Mouse (Mus musculus): ENCODE results near the gene Slc16a4. TPM values are rescaled to one million over a fixed set of nuclear protein-coding genes. Genes with fewer than 3 reads are reported as not detected.
A peak's percentile ranks its signal among the peaks of the same experiment; 100 is the strongest.

The Slc16a4 gene
- total RNA-seq, 1 experiment = 0.85 TPM

DNA sequence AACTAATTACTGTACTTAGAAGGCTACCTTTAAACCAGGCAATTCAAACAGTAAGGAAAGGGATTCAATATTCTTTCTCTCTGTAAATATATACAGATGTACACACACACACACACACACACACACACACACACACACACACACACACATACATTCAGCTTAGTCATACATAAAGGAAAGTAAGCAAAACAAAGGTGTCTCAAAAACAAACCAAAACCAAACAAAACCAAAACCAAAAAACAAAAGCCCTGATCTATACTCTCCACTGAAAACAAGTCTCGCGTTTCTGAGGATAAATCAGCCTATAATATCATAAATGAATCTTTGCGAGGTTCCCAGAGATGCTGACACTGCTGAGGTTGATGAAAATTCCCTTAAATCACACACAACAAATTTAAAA lies 26.3 kb downstream of the Slc16a4 start:
- TF ChIP-seq ZNF384 (IDR thresholded peaks at IDR 0.05; ENCODE audit: low read depth, low read length) (no peak), ZC3H11A (IDR thresholded peaks at IDR 0.05; ENCODE audit: borderline replicate concordance, low read depth, low read length) (no peak), MAFK (IDR thresholded peaks at IDR 0.05; ENCODE audit: insufficient read depth, low read depth, low read length) (no peak), CHD2 (IDR thresholded peaks at IDR 0.05; ENCODE audit: low read depth, low read length) (no peak), HCFC1 (IDR thresholded peaks at IDR 0.05; ENCODE audit: borderline replicate concordance, insufficient read depth, low read length) (no peak)
- in situ Hi-C loops (cut with MboI; ENCODE audit: low sequenced_read_pairs in 2 of 2, unreplicated experiment in 2 of 2) = no loop called here
- peaks cover 0 to 1% of the 10 kb centered on the region in 2 experiments; a peak in 1 of 4 replicates for H3K4me1 ChIP-seq (ENCODE audit: control insufficient read depth in 2 of 2, insufficient read depth in 2 of 2, low read length in 2 of 2, poor library complexity in 1 of 2)
- no peak overlapping the region for H3K9ac ChIP-seq (ENCODE audit: insufficient read depth, low read depth, low read length, poor library complexity, severe bottlenecking)
- no peaks in the 10 kb centered on the region for H3K36me3 ChIP-seq (ENCODE audit: control insufficient read depth, insufficient read depth, low read length, poor library complexity, severe bottlenecking)
- H3K27ac ChIP-seq (ENCODE audit: insufficient read depth, low read depth, low read length, poor library complexity, severe bottlenecking) = no peak overlapping the region
- no peak overlapping the region for H3K4me3 ChIP-seq (ENCODE audit: insufficient read depth in 1 of 2, low read depth in 1 of 2, low read length in 2 of 2, poor library complexity in 1 of 2, severe bottlenecking in 1 of 2)
- no peak for DNase-seq (ENCODE audit: low read depth, low spot score)
- H3K9me3 ChIP-seq (ENCODE audit: control insufficient read depth, insufficient read depth, low read depth, low read length) = no peaks in the 10 kb centered on the region

DNA sequence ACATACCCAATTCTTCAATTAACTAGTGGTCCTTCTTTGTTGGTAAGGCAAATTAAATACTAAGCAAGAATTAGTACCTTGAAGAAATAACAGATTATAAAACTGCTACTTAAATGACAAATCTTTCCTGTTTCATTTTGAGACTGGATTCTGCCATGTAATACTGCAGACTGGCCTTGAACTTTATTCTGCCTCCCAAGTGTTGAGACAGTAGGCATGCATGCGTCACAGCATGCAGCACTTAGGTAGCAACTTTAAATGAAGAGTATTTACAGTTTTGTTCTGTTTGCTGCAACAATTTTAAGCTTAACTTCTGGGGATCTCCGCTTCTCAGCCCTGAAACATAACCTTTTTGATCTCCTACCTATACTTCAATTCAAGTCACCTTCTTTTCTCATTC lies 30.1 kb downstream of the Slc16a4 start:
- H3K36me3 ChIP-seq (ENCODE audit: control insufficient read depth, insufficient read depth, low read length, poor library complexity, severe bottlenecking) = peaks cover 11% of the 10 kb centered on the region

DNA sequence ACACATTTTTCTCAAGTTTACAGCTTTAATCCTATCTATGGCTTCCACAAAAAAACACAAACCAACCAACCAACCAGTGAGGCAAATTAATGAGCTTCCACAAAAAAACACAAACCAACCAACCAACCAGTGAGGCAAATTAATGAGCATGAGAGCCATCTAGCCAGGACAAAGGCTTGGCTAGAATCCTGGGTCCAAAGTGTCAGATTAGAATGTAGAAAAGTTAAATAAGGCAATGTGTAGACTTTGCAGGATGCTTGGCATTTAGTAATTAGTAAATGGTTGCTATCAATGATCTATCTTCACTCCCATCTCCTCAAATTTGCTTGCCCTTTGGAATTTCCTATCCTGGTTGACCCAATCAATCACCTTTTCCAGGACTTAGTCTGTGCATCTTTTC lies 30.7 kb downstream of the Slc16a4 start:
- H3K9ac ChIP-seq (ENCODE audit: insufficient read depth, low read depth, low read length, poor library complexity, severe bottlenecking) = no peak overlapping the region
- H3K4me1 ChIP-seq (ENCODE audit: control insufficient read depth in 2 of 2, insufficient read depth in 2 of 2, low read length in 2 of 2, poor library complexity in 1 of 2) = peaks cover 1 to 2% of the 10 kb centered on the region in 2 experiments; a peak in 1 of 4 replicates
- no peak overlapping the region for H3K27ac ChIP-seq (ENCODE audit: insufficient read depth, low read depth, low read length, poor library complexity, severe bottlenecking)
- no peak for TF ChIP-seq ZC3H11A (IDR thresholded peaks at IDR 0.05; ENCODE audit: borderline replicate concordance, low read depth, low read length)
- no peak for TF ChIP-seq CHD2 (IDR thresholded peaks at IDR 0.05; ENCODE audit: low read depth, low read length)
- no peak for TF ChIP-seq HCFC1 (IDR thresholded peaks at IDR 0.05; ENCODE audit: borderline replicate concordance, insufficient read depth, low read length)
- no peak for TF ChIP-seq MAFK (IDR thresholded peaks at IDR 0.05; ENCODE audit: insufficient read depth, low read depth, low read length)
- TF ChIP-seq ZNF384 (IDR thresholded peaks at IDR 0.05; ENCODE audit: low read depth, low read length) = no peak
- H3K9me3 ChIP-seq (ENCODE audit: control insufficient read depth, insufficient read depth, low read depth, low read length) = no peaks in the 10 kb centered on the region
- peaks cover 11% of the 10 kb centered on the region for H3K36me3 ChIP-seq (ENCODE audit: control insufficient read depth, insufficient read depth, low read length, poor library complexity, severe bottlenecking)
- no peak overlapping the region for H3K4me3 ChIP-seq (ENCODE audit: insufficient read depth in 1 of 2, low read depth in 1 of 2, low read length in 2 of 2, poor library complexity in 1 of 2, severe bottlenecking in 1 of 2)
- no peak for DNase-seq (ENCODE audit: low read depth, low spot score)
- in situ Hi-C loops (cut with MboI; ENCODE audit: low sequenced_read_pairs in 2 of 2, unreplicated experiment in 2 of 2) = no loop called here

More for the DNA sequence above, 30.1 kb downstream of the Slc16a4 start:
- no peak for DNase-seq (ENCODE audit: low read depth, low spot score)
- no peak overlapping the region for H3K4me3 ChIP-seq (ENCODE audit: insufficient read depth in 1 of 2, low read depth in 1 of 2, low read length in 2 of 2, poor library complexity in 1 of 2, severe bottlenecking in 1 of 2)
- H3K9me3 ChIP-seq (ENCODE audit: control insufficient read depth, insufficient read depth, low read depth, low read length) = no peaks in the 10 kb centered on the region
- no peak overlapping the region for H3K27ac ChIP-seq (ENCODE audit: insufficient read depth, low read depth, low read length, poor library complexity, severe bottlenecking)
- peaks cover 1 to 2% of the 10 kb centered on the region in 2 experiments; a peak in 1 of 4 replicates for H3K4me1 ChIP-seq (ENCODE audit: control insufficient read depth in 2 of 2, insufficient read depth in 2 of 2, low read length in 2 of 2, poor library complexity in 1 of 2)
- in situ Hi-C loops (cut with MboI; ENCODE audit: low sequenced_read_pairs in 2 of 2, unreplicated experiment in 2 of 2) = no loop called here
- H3K9ac ChIP-seq (ENCODE audit: insufficient read depth, low read depth, low read length, poor library complexity, severe bottlenecking) = no peak overlapping the region
- no peak for TF ChIP-seq MAFK (IDR thresholded peaks at IDR 0.05; ENCODE audit: insufficient read depth, low read depth, low read length)
- TF ChIP-seq HCFC1 (IDR thresholded peaks at IDR 0.05; ENCODE audit: borderline replicate concordance, insufficient read depth, low read length) = no peak
- TF ChIP-seq ZNF384 (IDR thresholded peaks at IDR 0.05; ENCODE audit: low read depth, low read length) = no peak
- no peak for TF ChIP-seq ZC3H11A (IDR thresholded peaks at IDR 0.05; ENCODE audit: borderline replicate concordance, low read depth, low read length)
- no peak for TF ChIP-seq CHD2 (IDR thresholded peaks at IDR 0.05; ENCODE audit: low read depth, low read length)

DNA sequence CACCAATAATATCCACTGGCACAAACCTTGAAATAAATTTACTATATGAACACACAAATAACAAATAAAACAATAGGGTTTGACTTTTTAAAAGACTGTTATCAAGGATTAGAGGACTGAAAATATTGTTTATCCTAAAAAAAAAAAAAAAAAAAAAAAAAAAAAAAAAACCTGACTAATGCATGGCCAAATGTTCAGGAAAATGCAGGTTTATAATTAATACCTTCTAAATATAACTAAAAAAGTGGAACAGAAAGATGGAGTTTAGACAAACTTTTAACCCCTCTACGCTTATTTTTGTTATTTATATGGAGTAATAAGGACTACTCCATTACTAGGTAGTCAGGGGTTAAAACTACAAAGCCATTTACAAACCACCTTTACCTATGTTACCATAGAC lies 35.4 kb downstream of the Slc16a4 start:
- TF ChIP-seq ZC3H11A (IDR thresholded peaks at IDR 0.05; ENCODE audit: borderline replicate concordance, low read depth, low read length) (no peak), ZNF384 (IDR thresholded peaks at IDR 0.05; ENCODE audit: low read depth, low read length) (peak; percentile 45; the same call in 1 of the 2 replicates)
- Histone ChIP-seq H3K4me3 (ENCODE audit: insufficient read depth in 1 of 2, low read depth in 1 of 2, low read length in 2 of 2, poor library complexity in 1 of 2, severe bottlenecking in 1 of 2) (no peak overlapping the region), H3K27ac (ENCODE audit: insufficient read depth, low read depth, low read length, poor library complexity, severe bottlenecking) (no peak overlapping the region), H3K9ac (ENCODE audit: insufficient read depth, low read depth, low read length, poor library complexity, severe bottlenecking) (no peak overlapping the region), H3K4me1 (ENCODE audit: control insufficient read depth in 2 of 2, insufficient read depth in 2 of 2, low read length in 2 of 2, poor library complexity in 1 of 2) (peaks cover 11 to 17% of the 10 kb centered on the region in 2 experiments), H3K36me3 (ENCODE audit: control insufficient read depth, insufficient read depth, low read length, poor library complexity, severe bottlenecking) (peaks cover 28% of the 10 kb centered on the region), H3K9me3 (ENCODE audit: control insufficient read depth, insufficient read depth, low read depth, low read length) (no peaks in the 10 kb centered on the region)
- in situ Hi-C loops (cut with MboI; ENCODE audit: low sequenced_read_pairs in 2 of 2, unreplicated experiment in 2 of 2) = no loop called here
- no peak for DNase-seq (ENCODE audit: low read depth, low spot score)
